ENCODE assay signal across 30 mouse cellular contexts in genomic region chr2:168399088-168399709, GRCm38 (mm10).
DNase-seq lines count a peak whose midpoint lies in the region; ATAC-seq and TF ChIP-seq lines count a peak whose summit lies in the region.
"Had no signal": no experiment of that assay in that cellular context is flagged by ENCODE, and none has a peak within 500 bp of the region (broad histone marks: within the 10 kb centered on the region; RNA-seq: fewer than 3 reads in every experiment).

No protein-coding gene starts in this region.

- H3K4me2 ChIP-seq in forebrain, postnatal 0 days (ENCODE audit: low read depth) = no peak overlapping the region
- no peak overlapping the region for H3K4me2 ChIP-seq in forebrain, embryonic 11.5 days (ENCODE audit: low read depth, low read length, severe bottlenecking)
- peak overlapping the region; percentile 23; the same call in 1 of the 2 replicates for H3K4me2 ChIP-seq in midbrain, embryonic 14.5 days (ENCODE audit: low read length)
- no peak overlapping the region for H3K4me2 ChIP-seq in neural tube, embryonic 15.5 days
- H3K4me2 ChIP-seq: forebrain, embryonic 13.5 days; heart, embryonic 12.5 days; limb, embryonic 12.5 days; liver, embryonic 15.5 days; lung, embryonic 14.5 days had no signal

- ATAC-seq in forebrain, postnatal 0 days = no peak
- ATAC-seq in forebrain, embryonic 11.5 days (replicated peaks; ENCODE audit: low FRiP score) = no peak
- peak; percentile 40; the same call in 1 of the 2 replicates for ATAC-seq in midbrain, embryonic 14.5 days (ENCODE audit: low FRiP score, low TSS enrichment)
- no peak for ATAC-seq in neural tube, embryonic 15.5 days (ENCODE audit: low FRiP score)
- ATAC-seq: forebrain, embryonic 13.5 days; intestine, embryonic 16.5 days had no signal

- peak; percentile 24 for DNase-seq in forebrain, postnatal 0 days
- no peak for DNase-seq in forebrain, embryonic 11.5 days (ENCODE audit: low spot score)
- peak; percentile 18 for DNase-seq in retina, postnatal 1 day
- DNase-seq in retina, embryonic 14.5 days (ENCODE audit: low spot score) = no peak
- DNase-seq in midbrain, embryonic 14.5 days = peak; percentile 80
- no peak for DNase-seq in layer of hippocampus, adult 2 months (ENCODE audit: low spot score in 2 of 2)
- no peak for DNase-seq in gastrocnemius, postnatal 4 days (ENCODE audit: low spot score in 2 of 2)
- DNase-seq: adrenal gland, postnatal 10 days; cerebellum, adult 18-20 months; cerebellum, postnatal 10 days; gastrocnemius, adult 2 months; gastrocnemius, postnatal 36 days; heart, adult 2 months; kidney, adult 9 months; kidney, postnatal 10 days; layer of hippocampus, adult 9-11 months; lung, embryonic 14.5 days; lung, postnatal 14 days; right cerebral cortex, postnatal 4 days; thymus, adult 18-20 months; thymus, postnatal 25 days had no signal

- no peak overlapping the region for H3K27ac ChIP-seq in forebrain, postnatal 0 days (ENCODE audit: low read depth, low read length)
- no peak overlapping the region for H3K27ac ChIP-seq in forebrain, embryonic 11.5 days (ENCODE audit: low read depth, low read length)
- H3K27ac ChIP-seq in midbrain, embryonic 14.5 days (replicated peaks; ENCODE audit: low read depth, low read length) = peak overlapping the region; percentile 73
- peak overlapping the region; percentile 28; the same call in 1 of the 2 replicates for H3K27ac ChIP-seq in neural tube, embryonic 15.5 days (replicated peaks)
- no peak overlapping the region for H3K27ac ChIP-seq in layer of hippocampus, adult 2 months
- H3K27ac ChIP-seq: forebrain, embryonic 13.5 days; gastrocnemius, adult 2 months; heart, adult 2 months; limb, embryonic 12.5 days; liver, embryonic 15.5 days; stomach, postnatal 0 days had no signal

- no peaks in the 10 kb centered on the region for H3K9me3 ChIP-seq in forebrain, postnatal 0 days (ENCODE audit: low read length)
- H3K9me3 ChIP-seq in forebrain, embryonic 11.5 days (ENCODE audit: control insufficient read depth, low read length) = no peaks in the 10 kb centered on the region
- H3K9me3 ChIP-seq in midbrain, embryonic 14.5 days (ENCODE audit: control insufficient read depth, low read length) = no peaks in the 10 kb centered on the region
- H3K9me3 ChIP-seq in neural tube, embryonic 15.5 days (replicated peaks) = no peaks in the 10 kb centered on the region
- H3K9me3 ChIP-seq: forebrain, embryonic 13.5 days; limb, embryonic 12.5 days; liver, embryonic 15.5 days had no signal

- 26% methylated on average over 14 of the region's 14 CpGs for WGBS in forebrain, postnatal 0 days
- WGBS in forebrain, embryonic 11.5 days = 61% methylated on average over 14 of the region's 14 CpGs
- WGBS in midbrain, embryonic 14.5 days = 28% methylated on average over 14 of the region's 14 CpGs
- WGBS in neural tube, embryonic 15.5 days = 30% methylated on average over 14 of the region's 14 CpGs

- no peaks in the 10 kb centered on the region for H3K36me3 ChIP-seq in forebrain, postnatal 0 days (ENCODE audit: insufficient read depth)
- H3K36me3 ChIP-seq in forebrain, embryonic 11.5 days (ENCODE audit: control insufficient read depth, insufficient read depth, low read length) = no peaks in the 10 kb centered on the region
- H3K36me3 ChIP-seq in midbrain, embryonic 14.5 days (ENCODE audit: control insufficient read depth, insufficient read depth, low read length) = no peaks in the 10 kb centered on the region
- H3K36me3 ChIP-seq in neural tube, embryonic 15.5 days = no peaks in the 10 kb centered on the region
- H3K36me3 ChIP-seq: G1E; heart, embryonic 12.5 days; limb, embryonic 12.5 days; liver, embryonic 15.5 days had no signal

- no peak overlapping the region; the same call in 1 of the 2 replicates for H3K9ac ChIP-seq in forebrain, postnatal 0 days
- H3K9ac ChIP-seq in forebrain, embryonic 11.5 days (ENCODE audit: low read length) = no peak overlapping the region
- no peak overlapping the region for H3K9ac ChIP-seq in midbrain, embryonic 14.5 days (replicated peaks; ENCODE audit: low read length)
- H3K9ac ChIP-seq in neural tube, embryonic 15.5 days (replicated peaks) = no peak overlapping the region
- H3K9ac ChIP-seq: forebrain, embryonic 13.5 days; heart, embryonic 12.5 days; limb, embryonic 12.5 days; liver, embryonic 15.5 days; lung, embryonic 14.5 days had no signal

- no peaks in the 10 kb centered on the region for H3K27me3 ChIP-seq in forebrain, postnatal 0 days (ENCODE audit: insufficient read depth, low read length)
- peaks cover 2% of the 10 kb centered on the region for H3K27me3 ChIP-seq in forebrain, embryonic 11.5 days (ENCODE audit: control insufficient read depth, insufficient read depth, low read length)
- no peaks in the 10 kb centered on the region for H3K27me3 ChIP-seq in midbrain, embryonic 14.5 days (ENCODE audit: control insufficient read depth, insufficient read depth, low read length)
- H3K27me3 ChIP-seq in neural tube, embryonic 15.5 days (replicated peaks) = no peaks in the 10 kb centered on the region
- H3K27me3 ChIP-seq: limb, embryonic 12.5 days; liver, embryonic 15.5 days had no signal

- H3K4me1 ChIP-seq in forebrain, postnatal 0 days (ENCODE audit: insufficient read depth) = no peaks in the 10 kb centered on the region
- peaks cover 3% of the 10 kb centered on the region; the same call in 1 of the 2 replicates for H3K4me1 ChIP-seq in forebrain, embryonic 11.5 days (replicated peaks; ENCODE audit: control insufficient read depth, insufficient read depth, low read length)
- peaks cover 26% of the 10 kb centered on the region for H3K4me1 ChIP-seq in midbrain, embryonic 14.5 days (ENCODE audit: control insufficient read depth, insufficient read depth, low read length)
- peaks cover 27% of the 10 kb centered on the region for H3K4me1 ChIP-seq in neural tube, embryonic 15.5 days
- H3K4me1 ChIP-seq: heart, embryonic 12.5 days; limb, embryonic 12.5 days; liver, embryonic 15.5 days had no signal

- H3K4me3 ChIP-seq in forebrain, postnatal 0 days (ENCODE audit: low read depth, low read length) = no peak overlapping the region
- no peak overlapping the region for H3K4me3 ChIP-seq in forebrain, embryonic 11.5 days (ENCODE audit: low read depth, low read length)
- H3K4me3 ChIP-seq in midbrain, embryonic 14.5 days (replicated peaks; ENCODE audit: low read depth, low read length) = no peak overlapping the region
- H3K4me3 ChIP-seq in neural tube, embryonic 15.5 days (replicated peaks) = no peak overlapping the region
- H3K4me3 ChIP-seq in layer of hippocampus, adult 2 months = no peak overlapping the region
- H3K4me3 ChIP-seq: forebrain, embryonic 13.5 days; gastrocnemius, adult 2 months; heart, adult 2 months; heart, embryonic 12.5 days; limb, embryonic 12.5 days; liver, embryonic 15.5 days; myocyte had no signal

- TF ChIP-seq CTCF in forebrain, postnatal 0 days (IDR thresholded peaks at IDR 0.05; ENCODE audit: low read depth) = no peak
- TF ChIP-seq CTCF in layer of hippocampus, adult 2 months (conservative IDR thresholded peaks at IDR 0.05) = no peak

Comparison
In these comparisons a context has a peak if more than half of its experiments do, and no peak if none do; other contexts are left out.
1. DNase-seq: peak in forebrain, postnatal 0 days (single experiment), retina, postnatal 1 day (single experiment) and midbrain, embryonic 14.5 days (single experiment); none in forebrain, embryonic 11.5 days (single experiment), retina, embryonic 14.5 days (single experiment), layer of hippocampus, adult 2 months (0 of 2) and gastrocnemius, postnatal 4 days (0 of 2).
2. H3K27ac ChIP-seq: peak in midbrain, embryonic 14.5 days (single experiment) and neural tube, embryonic 15.5 days (single experiment); none in forebrain, postnatal 0 days (single experiment), forebrain, embryonic 11.5 days (single experiment) and layer of hippocampus, adult 2 months (single experiment).